Mouse (Mus musculus) cerebellum, postnatal 14 days (tissue): ENCODE measurements at regions not wholly inside any gene's neighbourhood (a gene's known extent, or its start where the extent isn't known, plus 50 kb on each side); places are given as distances from the start of the nearest gene placed in this dataset.

Source experiments
- DNase-seq, 2 experiments: peaks; one replicate each; pipeline ENCODE4 v3.0.0; 2021; ENCODE audit warnings: mixed read lengths in 2 of 2

GRCm38 (mm10) chr11:54195954-54196353, 53.5 kb downstream of the Csf2 start:
- DNase-seq = peak; percentile 59 to 75

GRCm38 (mm10) chr11:54194733-54195132, 54.7 kb downstream of the Csf2 start:
- DNase-seq = no peak

GRCm38 (mm10) chr11:54192275-54192674, 57.2 kb downstream of the Csf2 start:
- DNase-seq = no peak

- no peak for DNase-seq
Measured at GRCm38 (mm10) chr11:54187826-54188225, 61.6 kb downstream of the Csf2 start.

- DNase-seq = no peak
Measured at GRCm38 (mm10) chr11:54187377-54187776, 62.1 kb downstream of the Csf2 start.

GRCm38 (mm10) chr11:54185710-54186325, 63.6 kb downstream of the Csf2 start:
- DNase-seq = no peak

GRCm38 (mm10) chr11:54181696-54182323, 67.7 kb downstream of the Csf2 start:
- DNase-seq = no peak
